Mouse (Mus musculus) lung, embryonic 14.5 days (tissue): ENCODE measurements around the gene Gm45623. TPM values are rescaled to one million over a fixed set of nuclear protein-coding genes. Genes with fewer than 3 reads are reported as not detected.
A peak's percentile ranks its signal among the peaks of the same experiment; 100 is the strongest.

Experiments used
- ATAC-seq: fragments of 200-750 bp; cut with Nextera tagmentation; 2 replicates; pipeline ENCODE4 v1.8.0; 2017; ENCODE audit warnings: mild to moderate bottlenecking, moderate TSS enrichment, moderate library complexity; ENCODE audit not compliant: insufficient read depth
- DNase-seq: peaks from one replicate; pipeline ENCODE4 v3.0.0-alpha.2; 2015
- H3K27ac ChIP-seq: fragments of 300-500 bp; sonication (generic); 2 replicates; pipeline ENCODE4 v1.5.1; 2014; ENCODE audit warnings: low read depth, mild to moderate bottlenecking, moderate library complexity
- H3K27me3 ChIP-seq: fragments of 300-500 bp; sonication (generic); 2 replicates; pipeline ENCODE4 v1.6.1; 2014; ENCODE audit warnings: low read length, control low read depth; ENCODE audit not compliant: insufficient read depth
- H3K36me3 ChIP-seq: fragments of 300-500 bp; sonication (generic); 2 replicates; pipeline ENCODE4 v1.6.1; 2014; ENCODE audit warnings: control low read depth; ENCODE audit not compliant: insufficient read depth
- H3K4me1 ChIP-seq: fragments of 300-500 bp; sonication (generic); 2 replicates; pipeline ENCODE4 v1.6.1; 2014; ENCODE audit warnings: antibody characterized with exemption, control low read depth; ENCODE audit not compliant: insufficient read depth
- H3K4me2 ChIP-seq: fragments of 300-500 bp; sonication (generic); 2 replicates; pipeline ENCODE4 v1.6.1; 2014; ENCODE audit warnings: mild to moderate bottlenecking
- H3K4me3 ChIP-seq: fragments of 300-500 bp; sonication (generic); 2 replicates; pipeline ENCODE4 v1.5.1; 2014; ENCODE audit warnings: low read depth, low read length
- H3K9ac ChIP-seq: fragments of 300-500 bp; sonication (generic); 2 replicates; pipeline ENCODE4 v1.6.1; 2014
- H3K9me3 ChIP-seq: fragments of 300-500 bp; sonication (generic); 2 replicates; pipeline ENCODE4 v1.6.1; 2016; ENCODE audit warnings: low read depth, low read length, control low read depth
- CTCF ChIP-seq: IDR thresholded peaks from 2 replicates; pipeline ENCODE4 v1.5.1; 2016; ENCODE audit warnings: antibody characterized with exemption, low read depth
- WGBS: fragments of 180-500 bp; shearing (Covaris S2); extraction: QIAGEN DNeasy Blood & Tissue Kit; methylation state at CpG from one replicate; pipeline ENCODE4 v1.1.7; 2014; 5-methylcytosine and 5-hydroxymethylcytosine counted together
- polyA plus RNA-seq: library from polyadenylated mRNA; unstranded; fragments of >200 nt; fragmentation: Nextera tagmentation; extraction: Ambion mirVana; gene quantifications from 2 replicates; pipeline ENCODE4 v1.2.1, GENCODE M21; 2014

The Gm45623 gene
- polyA plus RNA-seq, 1 experiment from 2014 or later, result 4.6 TPM

DNA sequence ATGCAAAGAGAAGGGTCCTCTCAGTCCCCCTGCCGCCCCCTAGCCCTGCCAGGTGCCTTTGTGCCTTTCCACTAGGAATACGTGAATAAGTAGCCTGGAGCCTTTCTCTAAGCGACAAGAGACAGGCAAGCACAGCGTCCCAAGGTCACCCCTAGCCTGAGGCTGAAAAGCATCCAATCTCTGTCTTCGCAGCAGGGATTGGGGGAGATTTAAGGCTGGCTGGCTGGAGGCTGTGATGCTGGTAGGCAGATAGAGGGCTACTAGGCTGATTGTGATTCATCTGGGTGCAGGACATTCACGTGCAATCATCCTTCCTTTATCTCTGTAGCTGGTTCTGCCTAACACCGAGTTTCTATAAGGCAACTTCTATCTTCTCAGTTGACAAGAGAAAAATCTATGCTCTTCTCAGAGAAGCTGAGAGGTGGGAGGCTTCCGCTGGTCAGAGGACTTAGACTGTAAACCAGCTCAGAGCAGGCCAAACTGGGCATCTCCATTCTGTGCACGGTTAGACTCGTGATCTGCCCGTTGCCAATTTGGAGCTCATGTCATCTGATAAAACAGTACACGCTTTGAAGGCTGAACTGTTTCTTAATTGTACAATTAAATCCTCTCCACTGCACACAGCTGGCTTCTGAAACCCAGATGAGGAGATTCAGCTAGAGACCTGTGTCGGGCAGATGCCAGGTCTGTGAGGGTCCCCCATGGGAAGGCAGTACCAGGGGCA, 27.3 kb upstream of the Gm45623 start:
- TF ChIP-seq CTCF, result no peak
- no peak overlapping the region for H3K27ac ChIP-seq
- DNase-seq (no peak), ATAC-seq (no peak)
- H3K36me3 ChIP-seq, result no peaks in the 10 kb centered on the region
- no peak overlapping the region for H3K4me3 ChIP-seq
- 65% methylated on average over 13 of the region's 13 CpGs for WGBS
- H3K9me3 ChIP-seq, result 0 out of 2 replicates have a peak, but pooled peaks cover 6% of the 10 kb centered on the region
- no peak overlapping the region for H3K9ac ChIP-seq
- no peaks in the 10 kb centered on the region for H3K27me3 ChIP-seq
- H3K4me2 ChIP-seq, result no peak overlapping the region
- H3K4me1 ChIP-seq, result no peaks in the 10 kb centered on the region

DNA sequence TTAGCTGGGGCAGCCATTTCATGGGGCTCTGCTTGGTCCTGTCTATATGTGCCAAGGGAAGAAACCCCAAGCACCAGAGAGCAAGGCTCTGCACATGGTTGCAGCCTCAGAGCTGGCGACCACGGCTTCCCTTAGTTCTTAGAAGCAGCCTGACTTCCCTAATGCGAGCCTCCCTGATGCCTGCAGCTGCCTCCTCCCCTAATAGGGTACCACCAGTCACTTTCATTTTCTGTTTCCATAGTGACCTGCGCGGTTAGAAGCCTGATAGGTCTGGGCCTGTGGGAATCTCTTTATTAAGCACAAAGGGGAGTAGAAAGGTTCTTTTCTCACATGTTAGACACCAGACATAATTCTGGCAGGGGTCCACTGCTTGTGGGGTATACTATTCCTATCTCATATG, 20.7 kb upstream of the Gm45623 start:
- no peaks in the 10 kb centered on the region for H3K4me1 ChIP-seq
- H3K27me3 ChIP-seq, result no peaks in the 10 kb centered on the region
- H3K9ac ChIP-seq, result no peak overlapping the region
- H3K9me3 ChIP-seq, result no peaks in the 10 kb centered on the region
- WGBS, result 47% methylated on average over 5 of the region's 5 CpGs
- H3K36me3 ChIP-seq, result no peaks in the 10 kb centered on the region
- no peak for ATAC-seq
- no peak overlapping the region for H3K4me3 ChIP-seq
- no peak for TF ChIP-seq CTCF
- H3K27ac ChIP-seq, result no peak overlapping the region
- DNase-seq, result no peak
- H3K4me2 ChIP-seq, result no peak overlapping the region

DNA sequence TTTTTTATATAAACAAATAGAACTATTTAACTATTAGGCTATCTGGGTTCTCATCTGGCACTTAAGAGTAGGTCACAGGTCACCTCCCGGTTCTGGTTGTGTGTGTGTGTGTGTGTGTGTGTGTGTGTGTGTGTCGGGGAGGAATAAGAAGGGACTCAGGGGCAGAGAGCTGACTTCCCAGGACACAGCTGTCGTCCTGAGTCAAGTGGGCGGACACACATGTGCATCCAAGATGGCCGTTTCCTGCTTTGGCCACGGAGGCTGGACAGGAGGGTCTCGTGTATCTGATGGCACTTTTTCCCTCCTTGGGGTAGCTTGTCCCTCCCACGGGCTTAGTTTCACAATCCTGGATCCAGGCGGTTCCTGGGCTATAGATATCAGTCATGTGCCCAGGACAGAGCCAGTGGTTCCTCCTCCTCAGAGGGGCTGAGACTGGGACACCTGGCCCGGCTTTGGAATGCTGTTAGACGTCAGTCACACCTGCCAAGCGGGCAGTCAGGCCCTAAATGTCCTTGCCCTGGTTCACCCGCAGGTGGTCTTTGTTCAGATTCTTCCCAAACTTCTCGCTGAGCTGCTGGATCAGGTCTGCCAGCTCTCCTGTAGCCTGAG, 19.7 kb upstream of the Gm45623 start:
- H3K9me3 ChIP-seq, result no peaks in the 10 kb centered on the region
- no peak overlapping the region for H3K9ac ChIP-seq
- 36% methylated on average over 14 of the region's 14 CpGs for WGBS
- no peak overlapping the region for H3K4me2 ChIP-seq
- H3K36me3 ChIP-seq, result no peaks in the 10 kb centered on the region
- no peak for TF ChIP-seq CTCF
- no peaks in the 10 kb centered on the region for H3K27me3 ChIP-seq
- DNase-seq (no peak), ATAC-seq (no peak)
- no peak overlapping the region for H3K27ac ChIP-seq
- H3K4me3 ChIP-seq, result no peak overlapping the region
- H3K4me1 ChIP-seq, result no peaks in the 10 kb centered on the region

DNA sequence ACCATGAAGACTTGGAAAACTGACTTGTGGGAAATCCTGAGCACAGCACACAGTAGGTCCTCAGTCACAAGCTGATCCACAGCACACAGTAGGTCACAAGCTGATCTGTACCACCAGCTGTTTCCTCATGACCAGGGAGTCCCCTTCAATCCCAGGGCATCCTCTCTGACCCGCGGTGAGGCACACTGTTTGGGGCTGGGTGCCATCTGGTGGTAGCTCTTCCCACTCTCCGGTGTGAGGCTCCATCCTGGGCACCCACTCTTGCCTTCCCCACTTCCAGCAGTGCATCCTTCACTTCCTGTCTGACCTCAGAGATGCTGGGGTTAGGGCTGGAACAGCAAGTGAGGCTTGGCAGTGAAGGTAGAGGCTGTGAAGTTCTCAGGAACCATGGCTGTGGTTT, 19.0 kb upstream of the Gm45623 start:
- no peaks in the 10 kb centered on the region for H3K27me3 ChIP-seq
- ATAC-seq (peak; percentile 45; the same call in 1 of the 2 replicates), DNase-seq (no peak)
- TF ChIP-seq CTCF, result peak; percentile 60
- H3K36me3 ChIP-seq, result no peaks in the 10 kb centered on the region
- WGBS, result 23% methylated on average over 3 of the region's 3 CpGs
- no peaks in the 10 kb centered on the region for H3K9me3 ChIP-seq
- no peak overlapping the region for H3K4me3 ChIP-seq
- no peak overlapping the region for H3K27ac ChIP-seq
- no peaks in the 10 kb centered on the region for H3K4me1 ChIP-seq
- no peak overlapping the region for H3K9ac ChIP-seq
- no peak overlapping the region for H3K4me2 ChIP-seq

DNA sequence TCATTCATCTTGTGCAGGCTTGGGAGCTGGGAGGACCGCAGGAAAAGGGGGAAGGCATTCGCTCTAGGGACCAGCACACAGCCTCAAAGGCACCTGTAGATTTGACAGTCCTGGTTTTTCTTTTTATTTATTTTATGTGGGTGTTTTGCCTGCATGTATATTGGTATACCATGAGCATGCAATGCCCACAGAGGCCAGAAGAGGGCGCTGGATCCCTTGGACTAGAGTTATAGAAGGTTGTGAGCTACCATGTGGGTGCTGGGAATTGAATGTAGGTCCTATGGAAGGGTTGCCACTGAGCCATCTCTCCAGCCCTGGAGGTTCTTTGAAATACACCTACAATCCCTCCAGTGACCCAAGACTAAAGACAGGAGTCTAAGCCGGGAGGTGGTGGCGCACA, 17.2 kb upstream of the Gm45623 start:
- no peak for ATAC-seq
- no peak overlapping the region for H3K9ac ChIP-seq
- DNase-seq, result no peak
- H3K4me1 ChIP-seq, result no peaks in the 10 kb centered on the region
- WGBS, result 61% methylated on average over 5 of the region's 5 CpGs
- H3K27me3 ChIP-seq, result no peaks in the 10 kb centered on the region
- H3K36me3 ChIP-seq, result no peaks in the 10 kb centered on the region
- H3K4me2 ChIP-seq, result no peak overlapping the region
- 0 out of 2 replicates have a peak overlapping the region, but pooled peaks have one; percentile 11 for H3K27ac ChIP-seq
- peak; percentile 34 for TF ChIP-seq CTCF
- H3K4me3 ChIP-seq, result no peak overlapping the region
- H3K9me3 ChIP-seq, result no peaks in the 10 kb centered on the region

DNA sequence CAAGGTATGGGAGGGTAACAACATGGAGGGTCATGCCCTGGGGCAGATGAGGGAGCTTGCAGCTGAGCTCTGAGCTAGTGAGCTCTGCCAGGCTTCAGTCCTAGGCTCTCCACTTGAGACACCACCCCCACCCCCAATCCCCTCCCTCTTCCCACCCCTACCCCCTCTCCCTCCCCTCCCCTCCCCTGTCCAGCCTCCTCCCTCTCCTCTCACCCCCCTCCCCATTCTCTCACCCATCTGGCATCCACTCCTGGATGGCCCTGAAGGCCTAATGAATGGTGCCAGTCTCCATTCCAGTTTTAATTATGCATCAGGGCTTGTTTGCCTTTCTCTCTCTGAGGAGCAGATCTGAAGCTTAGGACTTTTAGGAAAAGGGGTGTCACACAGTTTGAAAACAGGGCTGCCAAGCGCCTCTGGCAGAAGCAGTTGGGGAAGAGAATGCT, 16.5 kb upstream of the Gm45623 start:
- no peak for TF ChIP-seq CTCF
- no peak overlapping the region for H3K27ac ChIP-seq
- H3K4me2 ChIP-seq, result no peak overlapping the region
- DNase-seq, result no peak
- no peak overlapping the region for H3K9ac ChIP-seq
- H3K9me3 ChIP-seq, result no peaks in the 10 kb centered on the region
- no peaks in the 10 kb centered on the region for H3K27me3 ChIP-seq
- WGBS, result 57% methylated on average over 1 of the region's 1 CpGs
- no peaks in the 10 kb centered on the region for H3K36me3 ChIP-seq
- peaks cover under 1% of the 10 kb centered on the region; the same call in 1 of the 2 replicates for H3K4me1 ChIP-seq
- no peak for ATAC-seq
- H3K4me3 ChIP-seq, result no peak overlapping the region

DNA sequence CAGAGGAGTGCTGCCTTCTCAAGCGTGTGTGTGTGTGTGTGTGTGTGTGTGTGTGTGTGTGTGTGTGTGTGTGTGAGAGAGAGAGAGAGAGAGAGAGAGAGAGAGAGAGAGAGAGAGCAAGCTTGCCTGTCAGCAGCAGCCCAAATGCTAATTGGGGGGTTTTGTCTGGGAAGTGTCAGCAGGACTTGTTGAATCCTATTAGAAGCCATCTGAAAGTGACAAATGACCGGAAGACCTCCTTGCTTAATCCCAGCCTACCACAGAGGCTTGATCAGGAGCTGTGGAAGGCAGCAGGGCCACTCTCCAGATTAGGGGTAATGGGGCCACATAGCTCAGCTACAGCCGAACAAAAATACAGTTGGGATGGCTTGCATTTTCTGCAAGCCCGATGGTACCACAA, 15.8 kb upstream of the Gm45623 start:
- TF ChIP-seq CTCF, result no peak
- WGBS, result 22% methylated on average over 4 of the region's 4 CpGs
- ATAC-seq (no peak), DNase-seq (no peak)
- H3K4me2 ChIP-seq, result no peak overlapping the region
- no peak overlapping the region for H3K27ac ChIP-seq
- H3K27me3 ChIP-seq, result no peaks in the 10 kb centered on the region
- no peaks in the 10 kb centered on the region for H3K9me3 ChIP-seq
- H3K4me1 ChIP-seq, result peaks cover 4% of the 10 kb centered on the region; the same call in 1 of the 2 replicates
- no peak overlapping the region for H3K9ac ChIP-seq
- no peak overlapping the region for H3K4me3 ChIP-seq
- H3K36me3 ChIP-seq, result no peaks in the 10 kb centered on the region
